Mouse (Mus musculus) C2C12 (cell line): ENCODE measurements around the gene Clca3b. TPM values are rescaled to one million over a fixed set of nuclear protein-coding genes. Genes with fewer than 3 reads are reported as not detected.
"Not testable (repeated sequence)": the region's sequence is repeated elsewhere in the genome, so short reads cannot be mapped to it uniquely, and the experiment has no call there.

Experiments
- H3K27me3 ChIP-seq: one replicate; pipeline ENCODE4 v1.6.1; 2011; ENCODE audit not compliant: control insufficient read depth, insufficient read depth, insufficient read length
- H3K36me3 ChIP-seq: one replicate; pipeline ENCODE4 v1.6.1; 2011; ENCODE audit not compliant: control insufficient read depth, insufficient read depth
- H3K4me3 ChIP-seq: one replicate; pipeline ENCODE4 v1.5.1; 2011; ENCODE audit warnings: mild to moderate bottlenecking, control low read depth; ENCODE audit not compliant: poor library complexity, insufficient read depth, severe bottlenecking
- H3K79me2 ChIP-seq: one replicate; pipeline ENCODE4 v1.6.1; 2011; ENCODE audit not compliant: control insufficient read depth, insufficient read depth
- H3K79me3 ChIP-seq: one replicate; pipeline ENCODE4 v1.6.1; 2011; ENCODE audit warnings: low read depth, control low read depth
- H3ac ChIP-seq: one replicate; pipeline ENCODE3; 2011; ENCODE audit warnings: low read depth; ENCODE audit not compliant: control insufficient read depth, insufficient read length
- CEBPB ChIP-seq: IDR thresholded peaks from one replicate; pipeline ENCODE4 v1.6.1; 2011; ENCODE audit warnings: low read depth, mild to moderate bottlenecking, control low read depth, moderate library complexity
- CTCF ChIP-seq: IDR thresholded peaks from one replicate; pipeline ENCODE4 v1.5.1; 2011; ENCODE audit not compliant: control insufficient read depth, insufficient read depth, insufficient read length
- FOSL1 ChIP-seq: IDR thresholded peaks from one replicate; pipeline ENCODE4 v1.8.0; 2011; ENCODE audit warnings: mild to moderate bottlenecking, low read length; ENCODE audit not compliant: poor library complexity, insufficient read depth, severe bottlenecking
- MAX ChIP-seq: IDR thresholded peaks from one replicate; pipeline ENCODE4 v1.6.1; 2011; ENCODE audit warnings: mild to moderate bottlenecking, control low read depth
- MYOD1 ChIP-seq: IDR thresholded peaks from one replicate; pipeline ENCODE4 v1.6.1; 2011; ENCODE audit warnings: low read depth; ENCODE audit not compliant: control insufficient read depth, insufficient read length
- MYOG ChIP-seq: IDR thresholded peaks from one replicate; pipeline ENCODE4 v1.6.1; 2011; ENCODE audit not compliant: control insufficient read depth, insufficient read length; ENCODE audit errors: extremely low read depth
- USF1 ChIP-seq: IDR thresholded peaks from one replicate; pipeline ENCODE4 v1.6.1; 2011; ENCODE audit warnings: low read depth, mild to moderate bottlenecking, control low read depth, moderate library complexity
- long read RNA-seq, 2 experiments: library from polyadenylated mRNA; unstranded; transcript quantifications; one replicate each; pipeline ENCODE4 v2.0.0; 2019 to 2020
- polyA plus RNA-seq: library from polyadenylated mRNA; unstranded; fragments of >200 nt; fragmentation: generic; extraction: Trizol; gene quantifications from one replicate; pipeline ENCODE4 v1.2.1, GENCODE M21; 2012; ENCODE audit warnings: missing spikeins

Clca3b gene
- 0.01 TPM for polyA plus RNA-seq
- long read RNA-seq, experiment 1: 0 reads
- long read RNA-seq, experiment 2: 0 reads

DNA sequence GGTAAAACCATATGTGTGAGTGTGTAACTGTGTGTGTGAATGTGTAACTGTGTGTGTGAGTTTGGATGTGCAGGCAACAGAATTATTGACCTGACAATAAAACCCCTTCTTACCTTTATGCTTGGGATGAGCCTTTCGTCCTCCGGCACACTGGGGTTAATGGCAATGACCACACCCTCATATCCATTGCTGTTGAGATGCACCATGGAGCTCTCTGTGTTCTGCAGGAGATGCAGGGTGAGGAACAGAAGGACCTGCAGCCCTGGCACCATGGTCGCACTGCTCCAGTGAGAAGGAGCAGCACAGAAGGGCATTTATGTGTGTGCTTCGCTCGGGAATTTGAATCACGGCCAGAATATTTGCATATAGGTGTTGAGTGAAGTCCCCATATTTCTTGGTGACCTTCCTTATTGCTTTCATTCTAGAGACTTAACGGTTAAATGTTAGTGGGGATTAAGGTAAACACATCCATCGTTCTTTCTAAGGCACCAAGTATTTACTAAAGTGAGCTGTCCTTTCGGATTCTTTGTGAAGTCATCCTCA lies at the start of gene Clca3b:
Clca3b (minus strand) TSS at position 344 of the 543 bp plus-strand sequence.
- not testable (repeated sequence) for H3K79me2 ChIP-seq, H3K79me3 ChIP-seq, H3K36me3 ChIP-seq, H3K27me3 ChIP-seq, H3ac ChIP-seq, H3K4me3 ChIP-seq

- no peak for TF ChIP-seq USF1
- TF ChIP-seq MYOD1: no peak
- no peak for TF ChIP-seq MYOG
- no peak for TF ChIP-seq MAX
- TF ChIP-seq CEBPB: no peak
- TF ChIP-seq FOSL1: no peak
- TF ChIP-seq CTCF: no peak
- H3K36me3 ChIP-seq: no peaks in the 10 kb centered on the region
These were observed 48.0 kb upstream of the Clca3b start for GRCm38 (mm10) chr3:144897042-144897678.

GRCm38 (mm10) chr3:144890246-144890758 lies 41.1 kb upstream of the Clca3b start:
- no peaks in the 10 kb centered on the region for H3K36me3 ChIP-seq
- no peaks in the 10 kb centered on the region for H3K27me3 ChIP-seq
- H3K79me2 ChIP-seq: no peaks in the 10 kb centered on the region
- H3K79me3 ChIP-seq: no peaks in the 10 kb centered on the region
- no peak overlapping the region for H3ac ChIP-seq
- H3K4me3 ChIP-seq: no peak overlapping the region
- no peak for TF ChIP-seq MYOD1
- no peak for TF ChIP-seq FOSL1
- TF ChIP-seq USF1: no peak
- no peak for TF ChIP-seq MYOG
- TF ChIP-seq CTCF: no peak
- no peak for TF ChIP-seq CEBPB
- TF ChIP-seq MAX: no peak

More at GRCm38 (mm10) chr3:144897042-144897678, 48.0 kb upstream of the Clca3b start:
- H3K27me3 ChIP-seq: no peaks in the 10 kb centered on the region
- no peaks in the 10 kb centered on the region for H3K79me3 ChIP-seq
- H3ac ChIP-seq: no peak overlapping the region
- no peaks in the 10 kb centered on the region for H3K79me2 ChIP-seq
- H3K4me3 ChIP-seq: no peak overlapping the region

DNA sequence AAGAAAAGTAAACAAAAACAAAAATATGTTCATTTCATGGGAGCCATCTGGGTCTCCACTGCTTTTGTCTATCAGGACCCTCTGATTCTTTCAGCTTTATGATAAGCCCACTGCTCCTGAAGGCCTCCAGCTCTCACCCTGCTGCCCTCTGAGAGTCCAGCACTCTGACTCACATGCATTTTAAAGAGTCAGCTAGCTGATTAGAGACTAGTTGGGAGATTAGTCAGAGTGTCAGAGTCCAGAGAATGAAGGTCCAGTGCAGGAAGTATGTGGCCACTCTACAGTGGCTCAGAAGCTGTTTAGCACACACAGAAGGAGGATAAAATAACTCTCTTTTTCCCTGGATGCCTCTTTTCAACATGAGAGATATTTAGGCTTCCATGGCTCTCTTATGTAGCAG lies 37.8 kb upstream of the Clca3b start:
- H3K27me3 ChIP-seq: no peaks in the 10 kb centered on the region
- H3K4me3 ChIP-seq: no peak overlapping the region
- TF ChIP-seq CTCF: no peak
- no peak for TF ChIP-seq MAX
- TF ChIP-seq CEBPB: no peak
- TF ChIP-seq MYOD1: no peak
- TF ChIP-seq USF1: no peak
- no peak for TF ChIP-seq FOSL1
- no peak for TF ChIP-seq MYOG
- H3ac ChIP-seq: no peak overlapping the region
- H3K36me3 ChIP-seq: no peaks in the 10 kb centered on the region
- no peaks in the 10 kb centered on the region for H3K79me2 ChIP-seq
- no peaks in the 10 kb centered on the region for H3K79me3 ChIP-seq

DNA sequence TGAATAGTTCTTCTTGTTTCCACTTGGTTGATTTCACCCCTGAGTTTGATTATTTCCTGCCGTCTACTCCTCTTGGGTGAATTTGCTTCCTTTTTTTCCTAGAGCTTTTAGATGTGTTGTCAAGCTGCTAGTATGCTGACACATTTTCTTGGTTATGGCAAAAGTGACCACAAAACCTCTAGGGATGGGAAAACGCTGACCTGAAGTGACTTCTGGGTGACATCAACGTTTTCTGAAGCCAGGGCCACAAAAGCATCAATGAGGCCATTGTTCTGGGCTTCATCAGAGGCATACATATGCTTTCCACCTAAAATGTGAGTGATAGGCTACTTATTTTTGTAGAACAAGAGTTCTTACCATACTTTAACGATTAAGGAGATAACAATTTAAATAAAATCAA lies 22.9 kb upstream of the Clca3b start:
- H3K4me3 ChIP-seq, H3K27me3 ChIP-seq, H3K79me2 ChIP-seq, H3ac ChIP-seq, H3K79me3 ChIP-seq, H3K36me3 ChIP-seq: not testable (repeated sequence)

GRCm38 (mm10) chr3:144849584-144849983 lies 427 bp upstream of the Clca3b start:
- H3K79me2 ChIP-seq: no peaks in the 10 kb centered on the region
- TF ChIP-seq FOSL1 (no peak), MYOG (no peak)
- no peak overlapping the region for H3K4me3 ChIP-seq
- no peaks in the 10 kb centered on the region for H3K36me3 ChIP-seq
- no peaks in the 10 kb centered on the region for H3K79me3 ChIP-seq
- H3K27me3 ChIP-seq: no peaks in the 10 kb centered on the region
- no peak overlapping the region for H3ac ChIP-seq
